Mouse (Mus musculus) small intestine, adult 2 months (tissue): ENCODE results near the gene Tnfsf8. TPM values are rescaled to one million over a fixed set of nuclear protein-coding genes. Genes with fewer than 3 reads are reported as not detected.

Experiments used
- H3K27ac ChIP-seq: fragments of 200-500 bp; 2 replicates; pipeline ENCODE4 v1.5.1; 2012; ENCODE audit warnings: low read depth, low read length, control low read depth, inconsistent platforms; ENCODE audit not compliant: insufficient read depth
- H3K27me3 ChIP-seq: fragments of 200-500 bp; 2 replicates; pipeline ENCODE4 v1.6.1; 2012; ENCODE audit warnings: mild to moderate bottlenecking, moderate library complexity, low read length, inconsistent platforms; ENCODE audit not compliant: control insufficient read depth, insufficient read depth
- H3K36me3 ChIP-seq: fragments of 200-500 bp; 2 replicates; pipeline ENCODE4 v1.6.1; 2012; ENCODE audit warnings: mild to moderate bottlenecking, low read length, control low read depth, inconsistent platforms; ENCODE audit not compliant: control insufficient read depth, insufficient read depth
- H3K4me1 ChIP-seq: fragments of 200-500 bp; 2 replicates; pipeline ENCODE4 v1.6.1; 2012; ENCODE audit warnings: low read length, inconsistent platforms, mixed read lengths; ENCODE audit not compliant: control insufficient read depth, insufficient read depth, insufficient read length
- H3K4me3 ChIP-seq: fragments of 200-500 bp; 2 replicates; pipeline ENCODE4 v1.5.1; 2012; ENCODE audit warnings: low read depth, mild to moderate bottlenecking, control low read depth, inconsistent platforms, low read length, moderate library complexity
- CTCF ChIP-seq: fragments of 200-500 bp; IDR thresholded peaks from 2 replicates; pipeline ENCODE4 v1.5.1; 2012; ENCODE audit warnings: low read depth, mild to moderate bottlenecking, control low read depth, inconsistent platforms, low read length, moderate library complexity, mixed read lengths; ENCODE audit not compliant: insufficient replicate concordance, insufficient read length; ENCODE audit errors: extremely low read depth
- POLR2A ChIP-seq: fragments of 200-500 bp; IDR thresholded peaks from 2 replicates; pipeline ENCODE4 v1.6.1; 2012; ENCODE audit warnings: low read depth, mild to moderate bottlenecking, control low read depth, inconsistent platforms, low read length, moderate library complexity
- WGBS: fragments of 180-500 bp; shearing (Covaris S2); methylation state at CpG from one replicate; pipeline ENCODE4 v1.1.7; 2018; 5-methylcytosine and 5-hydroxymethylcytosine counted together
- polyA plus RNA-seq: library from polyadenylated mRNA; depleted of rRNA; stranded (reverse); fragments of >200 nt; gene quantifications from 2 replicates; pipeline ENCODE4 v1.2.3, GENCODE M21; 2012

The Tnfsf8 gene
- polyA plus RNA-seq, 1 experiment = 0.13 TPM

DNA sequence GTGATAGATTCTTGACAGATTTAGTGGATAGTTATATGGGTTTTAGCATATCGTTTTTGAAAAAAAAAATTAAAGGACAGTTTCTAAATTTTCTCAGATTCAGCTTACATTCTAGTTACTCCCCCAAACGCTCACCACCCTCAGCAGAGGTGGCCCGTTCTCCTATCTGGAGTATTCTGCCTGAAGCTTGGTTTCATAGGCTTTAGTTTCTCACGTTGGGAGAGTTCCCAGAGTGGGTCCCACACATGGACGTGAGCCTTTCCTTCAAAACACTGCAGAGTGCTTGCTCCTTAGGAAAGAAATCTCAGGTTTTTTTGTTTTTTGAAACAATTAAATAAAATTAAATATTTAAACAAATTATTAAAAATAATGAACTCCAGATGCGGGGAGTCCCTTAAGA lies 4.4 kb downstream of the Tnfsf8 start:
- TF ChIP-seq POLR2A (no peak), CTCF (no peak)
- Histone ChIP-seq H3K36me3 (no peaks in the 10 kb centered on the region), H3K4me1 (no peaks in the 10 kb centered on the region), H3K27me3 (no peaks in the 10 kb centered on the region), H3K27ac (no peak overlapping the region), H3K4me3 (no peak overlapping the region)
- WGBS = 84% methylated on average over 6 of the region's 6 CpGs

DNA sequence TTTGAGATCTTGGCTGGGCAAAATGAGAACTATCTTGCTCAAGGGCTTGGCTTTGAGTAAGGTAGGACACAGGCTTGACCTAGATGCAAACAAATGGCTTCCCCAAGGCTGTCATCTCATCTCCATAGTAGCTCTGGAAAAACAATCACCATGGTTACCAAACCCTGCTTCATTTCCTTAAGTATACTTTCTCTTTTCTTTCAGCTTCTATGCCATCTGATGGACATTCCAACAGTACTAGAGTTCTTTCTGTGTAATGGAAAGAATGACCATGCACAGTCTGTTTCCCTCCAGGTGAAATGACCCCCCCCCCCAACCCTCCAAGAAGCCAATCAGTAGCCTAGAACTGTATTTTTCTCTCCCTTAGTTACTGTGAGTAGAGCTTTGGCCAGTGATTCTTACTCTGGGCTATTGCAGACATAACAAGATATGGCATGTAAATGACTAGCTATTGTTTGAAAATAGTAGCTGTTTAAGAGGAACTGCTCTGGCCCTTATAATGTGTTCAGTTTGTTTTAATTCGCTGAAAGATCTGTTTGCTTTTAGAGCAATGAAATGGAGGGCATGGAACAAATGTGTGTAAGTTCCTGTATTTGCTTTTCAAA lies 7.3 kb downstream of the Tnfsf8 start:
- TF ChIP-seq POLR2A = no peak
- no peak for TF ChIP-seq CTCF
- no peak overlapping the region for H3K4me3 ChIP-seq
- no peak overlapping the region for H3K27ac ChIP-seq
- H3K27me3 ChIP-seq = no peaks in the 10 kb centered on the region
- no peaks in the 10 kb centered on the region for H3K4me1 ChIP-seq
- WGBS = 69% methylated on average over 1 of the region's 1 CpGs
- no peaks in the 10 kb centered on the region for H3K36me3 ChIP-seq

DNA sequence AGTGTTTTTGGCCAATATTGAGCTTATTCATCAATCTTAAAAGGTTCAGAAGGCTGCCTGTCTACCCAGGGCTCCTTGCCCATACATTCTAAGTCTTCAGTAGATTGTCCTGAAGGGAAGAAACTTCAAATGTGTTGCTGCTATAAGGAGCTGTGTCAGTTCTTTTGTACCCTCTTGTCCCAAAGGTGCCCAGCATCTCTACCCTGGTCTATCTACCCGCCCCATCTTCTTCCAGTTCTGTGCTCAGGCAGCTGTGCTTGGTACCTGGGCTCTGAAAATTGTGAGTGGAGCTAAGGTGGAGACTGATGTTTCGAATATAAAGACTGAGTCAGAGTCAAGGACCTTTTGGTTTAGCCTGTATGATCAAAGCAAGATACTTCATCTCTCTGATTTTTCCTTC lies 11.1 kb downstream of the Tnfsf8 start:
- no peak overlapping the region for H3K27ac ChIP-seq
- no peak overlapping the region for H3K4me3 ChIP-seq
- 78% methylated on average over 2 of the region's 2 CpGs for WGBS
- H3K36me3 ChIP-seq = no peaks in the 10 kb centered on the region
- TF ChIP-seq CTCF (no peak), POLR2A (no peak)
- H3K4me1 ChIP-seq = no peaks in the 10 kb centered on the region
- H3K27me3 ChIP-seq = no peaks in the 10 kb centered on the region

- TF ChIP-seq POLR2A = no peak
- no peak for TF ChIP-seq CTCF
- Histone ChIP-seq H3K4me1 (no peaks in the 10 kb centered on the region), H3K36me3 (no peaks in the 10 kb centered on the region), H3K27ac (no peak overlapping the region), H3K27me3 (no peaks in the 10 kb centered on the region), H3K4me3 (no peak overlapping the region)
- WGBS = 45% methylated on average over 3 of the region's 3 CpGs
These were observed 14.1 kb downstream of the Tnfsf8 start for GRCm38 (mm10) chr4:63846881-63847597.

- 65% methylated on average over 2 of the region's 2 CpGs for WGBS
- no peaks in the 10 kb centered on the region for H3K4me1 ChIP-seq
- H3K36me3 ChIP-seq = no peaks in the 10 kb centered on the region
- H3K27me3 ChIP-seq = no peaks in the 10 kb centered on the region
- H3K27ac ChIP-seq = no peak overlapping the region
- H3K4me3 ChIP-seq = no peak overlapping the region
- no peak for TF ChIP-seq CTCF
- no peak for TF ChIP-seq POLR2A
These were observed 15.4 kb downstream of the Tnfsf8 start for GRCm38 (mm10) chr4:63845760-63846159.

GRCm38 (mm10) chr4:63843924-63844323 lies 17.2 kb downstream of the Tnfsf8 start:
- Histone ChIP-seq H3K27ac (no peak overlapping the region), H3K27me3 (no peaks in the 10 kb centered on the region), H3K36me3 (no peaks in the 10 kb centered on the region), H3K4me1 (no peaks in the 10 kb centered on the region), H3K4me3 (no peak overlapping the region)
- TF ChIP-seq POLR2A (no peak), CTCF (no peak)
- WGBS = 22% methylated on average over 6 of the region's 6 CpGs

- Histone ChIP-seq H3K27me3 (no peaks in the 10 kb centered on the region), H3K4me3 (no peak overlapping the region), H3K4me1 (no peaks in the 10 kb centered on the region), H3K27ac (no peak overlapping the region), H3K36me3 (no peaks in the 10 kb centered on the region)
- no peak for TF ChIP-seq CTCF
- no peak for TF ChIP-seq POLR2A
- WGBS = 51% methylated on average over 1 of the region's 1 CpGs
These were observed 18.9 kb downstream of the Tnfsf8 start for GRCm38 (mm10) chr4:63842278-63842677.
